Mouse (Mus musculus): ENCODE measurements around the gene Atp6v1g3.

The Atp6v1g3 gene

DNA sequence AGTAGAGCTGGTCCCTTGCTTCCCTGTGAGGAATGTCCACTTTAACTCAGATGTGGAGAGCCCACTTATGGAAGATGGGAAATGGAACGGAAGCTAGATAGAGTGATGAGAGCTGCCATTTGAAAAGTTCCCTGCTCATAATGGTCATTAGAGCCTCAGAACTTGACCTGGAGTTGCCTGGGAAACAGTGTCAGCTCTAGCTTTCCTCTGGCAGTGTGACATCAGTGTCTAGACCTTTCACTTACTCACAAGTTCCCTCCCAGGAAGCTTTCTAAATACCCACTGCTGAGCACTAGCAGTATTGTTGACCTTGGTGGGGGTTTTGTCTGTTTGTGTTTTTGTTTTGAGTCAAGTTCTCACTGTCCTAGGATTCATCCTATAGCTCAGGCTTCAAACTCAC, 15.2 kb downstream of the Atp6v1g3 start:
- intact Hi-C loops (cut with DNase I): no loop called here

DNA sequence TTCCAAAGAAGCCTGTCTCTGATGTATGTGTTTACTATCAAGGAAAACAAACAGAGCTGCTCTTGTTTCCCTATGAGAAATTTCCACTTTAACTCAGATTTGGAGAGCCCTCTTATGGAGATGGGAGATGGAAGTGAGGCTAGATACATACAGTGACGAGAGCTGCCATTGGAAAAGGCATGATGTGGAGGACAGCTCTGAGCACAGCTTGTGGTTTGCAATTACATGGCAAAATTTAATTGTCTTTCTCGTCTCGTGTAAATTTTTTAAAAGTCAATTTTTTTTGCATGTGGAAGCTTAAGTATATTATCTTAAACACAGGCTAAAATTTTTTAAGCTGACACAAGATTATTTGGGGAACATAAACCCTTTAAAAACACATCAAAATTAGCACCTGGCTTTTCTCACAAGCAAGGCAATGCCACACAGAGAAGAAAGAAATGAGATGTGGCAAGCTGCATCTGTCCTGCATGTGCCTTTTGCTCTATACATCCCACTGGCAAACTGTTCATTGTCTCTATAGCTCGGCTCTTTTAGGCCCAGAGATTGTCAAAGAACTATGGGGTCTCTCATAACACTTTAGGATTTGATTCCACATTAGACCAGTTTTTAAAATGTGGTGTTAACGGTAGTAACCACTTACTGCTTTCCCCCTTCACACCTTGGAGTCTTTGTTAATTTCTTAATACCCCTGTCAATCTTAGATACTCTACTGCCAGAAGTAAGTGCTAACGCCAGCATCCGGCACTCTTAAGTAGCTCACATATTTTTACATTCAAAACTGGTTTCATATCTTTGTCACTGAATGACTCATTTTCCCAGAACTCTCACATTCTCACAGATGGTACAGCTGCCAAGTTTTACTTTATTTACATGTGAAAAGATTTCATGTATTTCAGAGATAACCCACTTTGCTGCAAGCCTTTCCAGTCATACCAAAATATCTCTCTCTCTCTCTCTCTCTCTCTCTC, 16.2 kb downstream of the Atp6v1g3 start:
- intact Hi-C loops (cut with DNase I): no loop called here

DNA sequence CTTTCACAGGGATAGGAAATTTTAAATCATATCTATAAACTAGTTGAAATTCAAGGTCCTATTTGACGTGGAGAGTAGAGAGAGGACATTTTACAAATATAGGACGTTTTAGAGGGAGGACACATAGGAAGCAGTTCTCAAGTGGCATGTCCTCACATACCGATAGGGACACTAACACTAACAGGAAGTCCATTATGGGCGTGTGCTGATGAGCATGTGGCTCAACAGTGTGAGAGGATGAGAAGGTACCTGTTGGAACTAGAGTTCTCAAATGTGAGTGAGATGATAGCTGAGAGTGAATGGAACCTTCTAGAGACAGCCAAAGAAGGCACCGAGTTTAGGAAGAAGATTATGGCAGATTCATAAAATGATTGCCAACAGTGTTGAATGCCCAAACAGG, 17.9 kb downstream of the Atp6v1g3 start:
- intact Hi-C loops (cut with DNase I): no loop called here

DNA sequence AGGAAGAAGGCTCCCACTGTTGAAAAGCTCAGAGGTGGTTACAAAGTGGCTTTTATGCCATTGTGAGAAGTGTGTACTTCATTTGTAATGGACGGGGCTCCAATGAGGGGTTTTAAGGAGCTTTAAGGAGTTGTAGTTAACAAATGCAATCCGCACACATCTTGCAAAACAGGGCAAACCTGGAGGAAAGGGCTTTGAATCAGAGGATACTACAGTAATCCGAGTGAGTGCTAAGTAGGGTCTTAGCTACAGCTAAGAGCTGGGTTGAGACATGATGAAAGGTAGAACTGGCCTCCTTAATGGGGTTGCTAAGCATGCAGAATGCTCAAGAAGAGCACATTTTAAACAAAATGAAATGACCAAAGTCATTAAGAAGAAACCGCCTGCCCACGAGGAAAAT, 20.9 kb downstream of the Atp6v1g3 start:
- intact Hi-C loops (cut with DNase I): no loop called here

DNA sequence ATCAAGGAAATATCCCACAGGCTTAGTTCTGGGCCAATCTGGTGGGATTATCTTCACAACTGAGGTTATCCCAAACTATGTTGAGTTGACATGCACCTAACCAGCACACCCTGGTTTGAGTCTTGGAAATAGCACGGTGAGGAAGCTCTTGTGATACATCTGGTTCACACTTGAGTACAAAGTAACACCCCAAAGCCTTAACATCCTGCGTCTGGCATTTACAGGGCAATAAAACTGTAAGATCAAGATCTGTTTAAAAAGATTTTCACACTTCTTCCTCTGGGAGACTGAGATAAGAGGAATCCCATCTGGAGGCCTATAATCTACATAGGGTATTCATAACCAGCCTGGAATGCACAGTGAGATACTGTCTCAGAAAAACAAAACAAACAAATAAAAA, 24.6 kb downstream of the Atp6v1g3 start:
- intact Hi-C loops (cut with DNase I): no loop called here

DNA sequence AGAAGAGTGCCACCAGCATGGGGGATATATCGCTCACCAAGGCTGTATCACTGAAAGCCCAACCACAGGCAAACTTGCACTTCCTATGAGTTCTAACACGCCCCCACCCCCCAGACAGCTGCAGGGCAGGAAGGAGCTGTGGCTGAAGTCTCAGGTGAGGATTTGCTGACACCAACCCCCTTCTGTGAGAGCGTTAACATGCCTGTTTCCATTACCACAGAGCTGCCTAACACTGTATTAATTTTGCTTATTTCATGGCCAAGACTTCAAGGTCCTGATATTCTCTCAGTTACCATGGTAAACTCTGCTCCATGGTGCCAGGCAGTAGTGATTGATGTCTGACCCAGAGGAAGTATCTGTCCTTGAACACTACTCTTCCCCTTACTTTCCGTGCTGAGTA, 26.0 kb downstream of the Atp6v1g3 start:
- intact Hi-C loops (cut with DNase I): no loop called here

DNA sequence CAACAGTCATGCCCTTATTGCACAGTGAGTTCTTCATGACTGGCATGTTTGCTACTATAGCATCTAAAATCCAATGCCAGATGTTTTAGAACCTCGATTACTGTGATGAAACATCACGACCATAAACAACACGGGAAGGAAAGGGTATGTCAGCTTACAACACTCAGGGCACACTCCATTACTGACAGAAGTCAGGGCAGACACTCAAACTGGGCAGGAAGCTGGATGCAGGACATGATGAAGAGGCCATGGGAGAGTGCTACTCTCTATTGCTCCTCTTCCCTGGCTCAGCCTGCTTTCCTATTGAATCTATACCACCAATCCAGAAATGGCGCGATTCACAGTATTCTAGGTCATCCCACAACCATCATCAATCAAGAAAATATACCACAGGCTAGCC, 28.4 kb downstream of the Atp6v1g3 start:
- intact Hi-C loops (cut with DNase I): no loop called here

DNA sequence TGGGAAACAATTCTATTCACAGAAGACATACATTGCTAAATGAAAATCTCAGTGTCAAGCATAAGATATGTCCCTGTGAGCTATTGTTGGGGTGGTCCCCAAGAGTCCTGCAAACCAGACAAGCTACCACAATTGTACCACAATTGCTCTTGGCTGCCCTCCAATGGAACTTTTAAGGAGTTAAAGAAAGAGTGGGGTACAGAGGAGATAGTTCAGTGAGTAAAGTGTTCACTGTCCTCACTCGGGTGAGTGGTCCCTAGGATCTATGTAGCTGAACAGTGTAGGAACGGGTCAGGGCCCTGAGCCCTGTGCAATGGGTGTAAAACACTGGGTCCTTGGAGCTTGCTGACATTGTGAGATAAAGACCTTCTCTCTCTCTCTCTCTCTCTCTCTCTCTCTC, 29.2 kb downstream of the Atp6v1g3 start:
- intact Hi-C loops (cut with DNase I): no loop called here

DNA sequence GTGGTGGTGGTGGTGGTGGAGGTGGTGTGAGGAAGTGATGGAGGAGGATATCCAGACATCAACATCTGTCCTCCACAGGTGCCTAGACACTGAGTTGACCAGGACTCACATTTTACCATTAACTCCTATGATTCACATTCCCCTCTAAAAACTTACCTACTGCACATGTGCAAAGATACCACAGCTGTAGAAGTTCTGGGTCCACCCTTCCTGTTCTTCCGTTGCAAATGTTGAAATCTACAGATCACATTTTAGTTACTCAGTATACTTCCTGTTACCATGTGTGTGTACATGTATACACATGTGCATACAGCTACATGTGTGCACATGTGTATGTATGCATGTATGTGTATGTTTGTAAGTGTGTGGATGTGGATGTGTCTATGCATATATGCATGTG, 29.8 kb downstream of the Atp6v1g3 start:
- intact Hi-C loops (cut with DNase I): no loop called here

DNA sequence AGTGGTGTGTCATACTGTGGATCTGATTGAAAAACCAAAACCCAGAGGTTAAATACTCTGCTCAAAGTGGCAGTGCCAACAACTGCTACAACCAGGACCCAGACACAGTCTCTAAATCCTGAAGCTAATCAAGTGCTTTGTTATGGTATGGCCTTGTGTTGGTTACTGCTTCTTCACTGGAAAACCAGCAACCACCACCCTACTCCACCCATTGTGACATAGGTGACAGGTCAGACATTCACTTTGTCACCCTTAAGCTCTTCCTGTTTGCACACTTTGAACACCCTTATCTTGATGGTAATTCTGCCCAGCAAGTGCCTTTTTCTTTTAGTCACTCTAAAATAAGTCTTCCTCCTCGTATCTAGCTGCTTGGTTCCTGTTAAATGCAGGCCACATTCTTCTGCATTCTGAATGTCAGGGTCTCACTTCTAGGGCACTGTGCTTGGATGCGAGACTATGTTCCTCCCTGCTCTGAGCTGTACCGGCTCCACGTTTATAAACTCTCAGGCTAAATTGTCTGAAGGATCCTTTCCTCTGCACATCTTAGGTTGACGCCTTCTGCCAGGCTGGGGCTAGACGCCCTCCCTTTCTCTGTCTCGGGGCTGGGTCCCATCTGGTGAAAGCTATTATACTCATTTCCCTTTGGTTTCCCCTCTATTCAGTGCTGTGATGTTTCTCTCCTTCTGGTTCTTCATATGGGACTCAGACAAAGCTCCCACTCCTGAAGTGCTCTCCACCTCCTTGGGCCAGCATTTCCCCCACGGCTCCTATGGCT, 30.8 kb downstream of the Atp6v1g3 start:
- intact Hi-C loops (cut with DNase I): no loop called here

DNA sequence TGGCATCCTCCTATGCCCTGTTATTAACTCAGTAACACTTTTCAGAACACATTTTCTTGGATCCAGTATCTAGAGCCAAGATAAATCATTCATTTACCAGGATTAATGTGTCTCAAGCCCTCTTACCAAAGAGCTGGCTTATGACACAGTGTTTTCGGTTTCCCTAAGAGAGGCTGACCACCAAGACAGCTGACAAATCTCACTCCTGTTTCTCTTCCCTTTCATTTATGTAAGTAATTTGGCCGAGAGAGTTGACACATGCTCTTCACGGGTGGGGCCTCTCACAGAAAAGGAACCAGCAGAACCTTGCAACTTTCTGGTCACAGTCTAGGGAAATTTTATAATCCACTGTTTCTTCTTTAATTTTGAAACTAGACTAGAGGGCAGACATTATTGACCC, 49.1 kb downstream of the Atp6v1g3 start:
- intact Hi-C loops (cut with DNase I): no loop called here

DNA sequence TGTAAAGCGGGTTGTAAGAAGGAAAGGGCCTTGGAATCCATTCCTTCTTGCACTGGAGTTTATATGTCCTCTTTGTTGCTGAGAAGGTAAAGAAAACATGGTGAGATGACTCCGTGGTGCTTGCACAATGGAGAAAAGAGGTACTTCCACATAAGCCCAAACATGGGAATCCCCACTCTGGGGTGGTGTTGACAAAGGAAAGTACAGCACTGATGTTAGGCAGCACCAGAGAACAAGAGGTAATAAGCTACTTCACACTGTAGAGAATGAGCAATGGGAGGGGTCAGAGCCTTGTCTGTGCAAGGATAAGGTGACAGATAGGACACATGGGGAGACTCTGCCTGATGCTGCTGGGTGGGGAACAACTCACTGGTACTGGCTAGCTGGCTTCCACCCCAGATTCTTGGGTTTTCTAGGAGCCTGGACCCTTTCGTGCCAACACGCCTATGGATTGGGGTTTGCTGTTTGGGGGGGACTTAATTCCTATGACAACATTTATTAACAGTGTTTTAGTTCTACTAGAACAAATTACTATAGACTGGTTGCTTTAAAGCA, 49.6 kb downstream of the Atp6v1g3 start:
- intact Hi-C loops (cut with DNase I): no loop called here

DNA sequence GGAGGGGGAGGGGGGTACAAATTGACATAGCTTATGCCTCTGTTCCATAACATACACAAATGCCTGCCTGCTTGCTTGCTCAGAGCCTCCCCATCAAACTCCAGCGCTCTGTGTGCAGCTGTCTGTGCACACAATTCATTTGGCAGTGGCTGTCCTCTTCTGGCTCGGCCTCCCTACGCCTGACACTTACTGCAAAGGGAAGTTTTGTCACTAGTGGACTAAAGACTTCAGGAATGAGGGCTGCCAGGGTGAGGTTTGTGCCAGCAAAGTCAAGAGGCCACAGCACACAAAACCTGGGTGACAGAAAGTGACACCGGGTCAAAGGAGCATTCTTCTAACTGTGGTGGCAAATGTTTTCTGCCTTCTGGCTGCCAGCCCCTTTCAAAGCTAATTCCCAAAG, 52.6 kb downstream of the Atp6v1g3 start:
- intact Hi-C loops (cut with DNase I): no loop called here

DNA sequence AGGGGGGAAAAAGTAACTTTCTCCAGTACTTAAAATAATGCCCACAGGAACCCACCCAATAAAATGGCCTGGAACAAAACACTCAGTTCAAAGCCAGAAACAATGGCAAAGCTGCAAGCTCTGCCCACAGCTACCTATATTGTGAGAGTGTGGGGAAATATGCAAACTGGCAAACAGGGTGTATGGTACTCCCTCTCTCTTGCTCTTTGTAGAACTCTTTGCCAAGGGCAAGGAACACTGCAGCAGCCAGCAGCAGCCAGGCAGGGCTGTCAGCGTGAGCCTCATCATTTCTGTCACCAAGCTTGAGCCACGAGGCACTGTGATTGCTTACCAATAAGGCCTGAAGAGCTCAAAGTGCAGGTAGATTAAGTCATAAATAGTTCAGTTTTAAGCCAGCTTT, 53.0 kb downstream of the Atp6v1g3 start:
- intact Hi-C loops (cut with DNase I): no loop called here

DNA sequence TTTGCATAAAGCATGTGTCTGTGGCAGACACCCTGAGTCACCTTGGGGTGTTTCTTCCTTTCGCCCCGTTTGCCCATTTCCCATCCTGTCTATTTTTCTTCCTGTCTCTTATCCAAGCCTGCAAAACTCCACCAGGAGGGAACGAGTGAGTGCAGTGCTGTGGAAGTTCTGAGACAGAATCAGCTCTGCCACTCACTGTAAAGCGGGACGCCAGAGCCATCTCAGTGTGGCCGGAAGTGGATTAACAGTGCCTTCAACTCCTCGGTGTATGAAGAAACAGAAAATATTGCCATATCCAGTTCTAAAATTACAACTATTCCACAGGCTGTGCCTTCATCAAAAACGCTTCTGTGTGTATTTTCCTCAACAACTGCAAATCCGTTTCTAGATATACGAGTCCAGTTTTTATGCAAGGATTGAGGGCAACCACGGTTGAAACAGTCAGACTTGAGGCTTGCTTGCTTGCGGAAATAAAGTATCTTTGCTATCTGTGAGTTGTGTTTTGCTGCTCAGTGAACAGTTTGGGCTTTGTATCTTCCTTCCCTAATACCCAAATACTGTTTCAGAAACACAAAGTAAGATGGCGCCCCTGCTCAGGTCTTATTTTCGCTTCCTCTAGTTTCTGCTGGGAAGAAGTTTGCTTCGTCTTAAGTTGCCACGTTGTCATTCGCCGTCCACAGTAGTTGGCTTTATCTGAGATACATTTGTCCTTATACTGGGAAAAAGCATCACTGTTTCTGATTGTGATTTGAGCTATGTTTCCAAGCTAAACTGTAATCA, 54.1 kb downstream of the Atp6v1g3 start:
- intact Hi-C loops (cut with DNase I): loop anchor here (2.0 kb wide), 2 partner anchors 311 to 425 kb away; no protein-coding TSS in a partner anchor

DNA sequence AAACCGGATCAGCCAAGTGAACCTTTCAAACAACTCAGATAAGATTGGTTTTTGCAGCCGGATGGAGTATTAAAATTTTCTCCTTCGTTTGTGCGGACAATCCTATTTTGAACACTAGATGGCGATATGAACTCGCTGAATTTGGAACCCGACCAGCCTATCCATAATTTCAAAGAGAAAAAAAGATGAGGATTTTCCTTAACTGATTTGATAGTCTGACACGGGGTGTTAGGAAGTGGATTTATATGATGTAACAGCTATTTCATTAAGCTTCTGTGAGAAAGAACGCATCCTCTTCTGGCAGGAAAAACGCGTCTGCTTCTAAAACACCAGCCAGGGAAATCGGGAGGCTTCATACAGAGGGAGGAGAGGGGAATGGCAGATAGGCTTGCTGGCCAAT, 54.8 kb downstream of the Atp6v1g3 start:
- intact Hi-C loops (cut with DNase I): loop anchor here (2.0 kb wide), 2 partner anchors 310 to 424 kb away; no protein-coding TSS in a partner anchor

DNA sequence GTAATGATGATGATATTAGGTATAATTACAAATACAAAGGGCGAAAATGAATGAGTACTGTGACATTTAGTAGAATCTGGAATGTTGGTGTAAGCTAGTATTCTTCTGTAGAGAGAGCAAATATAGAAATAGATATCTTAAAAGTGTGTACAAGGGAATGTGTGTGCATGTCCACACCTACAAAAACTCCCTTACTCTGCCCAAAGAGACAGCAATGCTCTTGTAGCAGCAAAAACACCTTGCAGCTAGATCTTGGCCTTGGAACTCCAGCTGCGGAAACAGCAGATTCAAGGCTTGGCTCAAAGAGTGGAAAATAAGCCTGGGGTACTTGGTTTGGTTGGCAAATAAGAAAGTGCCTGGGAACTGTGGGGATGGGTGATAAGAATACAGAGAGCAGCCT, 57.0 kb downstream of the Atp6v1g3 start:
- intact Hi-C loops (cut with DNase I): no loop called here

DNA sequence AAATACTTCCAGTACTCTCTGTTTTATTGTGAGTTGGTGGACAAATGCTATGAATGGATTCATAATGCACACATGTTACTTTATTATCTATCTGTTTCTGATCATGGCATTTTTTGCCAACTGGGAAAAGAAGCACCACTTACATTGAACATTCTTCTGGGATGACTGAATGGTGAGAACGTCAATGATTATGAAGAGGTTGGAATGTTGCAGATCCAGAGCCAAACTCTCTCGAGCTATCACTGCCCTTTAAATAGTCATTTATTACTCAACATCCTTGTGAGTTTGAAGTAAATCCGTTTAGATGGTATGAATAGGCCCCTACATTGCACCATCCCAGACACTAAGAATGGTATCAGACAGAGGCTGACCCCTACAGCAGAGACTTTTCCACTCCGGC, 58.1 kb downstream of the Atp6v1g3 start:
- intact Hi-C loops (cut with DNase I): no loop called here

DNA sequence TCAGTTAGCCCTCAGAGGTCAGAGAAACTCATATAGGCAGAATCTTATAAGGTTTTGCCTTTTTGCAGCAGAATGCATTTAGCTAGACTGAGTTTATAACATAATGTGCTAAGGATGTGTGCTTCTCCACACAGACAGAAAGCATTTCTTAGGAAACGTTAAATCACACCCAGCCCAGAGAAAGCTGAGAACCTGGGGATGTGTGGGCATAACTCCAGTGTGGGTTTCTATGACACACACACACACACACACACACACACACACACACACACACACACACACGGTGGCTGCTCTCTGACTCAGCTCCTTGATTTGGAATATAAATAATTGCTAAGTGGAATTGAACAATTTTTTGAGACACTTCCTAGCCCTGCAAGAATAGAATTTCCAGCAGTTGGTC, 61.2 kb downstream of the Atp6v1g3 start:
- intact Hi-C loops (cut with DNase I): no loop called here

DNA sequence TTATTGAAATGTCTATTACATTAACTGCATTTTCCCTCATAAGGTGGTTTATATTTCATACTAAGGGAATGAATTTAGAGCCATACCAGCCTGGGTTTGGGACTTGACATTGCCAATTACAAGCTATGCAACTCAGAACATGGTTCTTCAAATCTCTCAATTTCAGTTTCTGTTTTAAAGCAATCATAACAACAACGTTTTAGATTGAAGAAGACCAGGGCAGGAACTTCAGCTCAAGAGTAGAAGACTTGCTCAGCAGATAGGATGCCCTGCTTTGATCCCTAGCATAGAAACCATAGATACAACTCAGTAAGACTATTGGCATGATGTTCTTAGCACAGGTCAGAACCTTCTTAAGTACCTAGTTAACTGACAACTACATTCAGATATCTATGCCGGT, 63.9 kb downstream of the Atp6v1g3 start:
- intact Hi-C loops (cut with DNase I): no loop called here
